13 mouse cellular contexts compared by ENCODE assay signal in genomic region chr9:30040396-30040795, GRCm38 (mm10).
A peak's percentile ranks its signal among the peaks of the same experiment; 100 is the strongest.
DNase-seq lines count a peak whose midpoint lies in the region; ATAC-seq lines count a peak whose summit lies in the region.
"Had no signal": no experiment of that assay in that cellular context is flagged by ENCODE, and none has a peak within 500 bp of the region (broad histone marks: within the 10 kb centered on the region; RNA-seq: fewer than 3 reads in every experiment).

No protein-coding gene starts in this region.

- DNase-seq in adrenal gland, postnatal 10 days, result peak; percentile 16
- DNase-seq in adrenal gland, postnatal 4 days (ENCODE audit: low spot score in 2 of 2), result no peak
- DNase-seq in ovary, postnatal 14 days (ENCODE audit: low spot score), result peak; percentile 2
- DNase-seq in ovary, postnatal 36 days (ENCODE audit: low spot score), result no peak
- no peak for DNase-seq in hindbrain, embryonic 11.5 days (ENCODE audit: low spot score)
- DNase-seq in frontal cortex, postnatal 14 days (ENCODE audit: low spot score in 2 of 2), result no peak
- DNase-seq in urinary bladder, postnatal 36 days (ENCODE audit: low spot score in 2 of 2), result no peak
- DNase-seq: thymus, postnatal 14 days had no signal

- H3K9me3 ChIP-seq in hindbrain, embryonic 11.5 days (ENCODE audit: control insufficient read depth, low read length), result no peaks in the 10 kb centered on the region
- H3K9me3 ChIP-seq in neural tube, embryonic 13.5 days, result no peaks in the 10 kb centered on the region
- H3K9me3 ChIP-seq: G1E; heart, embryonic 10.5 days; limb, embryonic 12.5 days; lung, embryonic 15.5 days had no signal

- H3K27ac ChIP-seq in hindbrain, embryonic 11.5 days (ENCODE audit: low read depth, low read length), result no peak overlapping the region
- no peak overlapping the region for H3K27ac ChIP-seq in neural tube, embryonic 13.5 days (replicated peaks)
- H3K27ac ChIP-seq: heart, embryonic 10.5 days; limb, embryonic 12.5 days; lung, embryonic 15.5 days had no signal

- WGBS in hindbrain, embryonic 11.5 days, result 21% methylated on average over 4 of the region's 4 CpGs
- 14% methylated on average over 4 of the region's 4 CpGs for WGBS in neural tube, embryonic 13.5 days

- peak; percentile 59; the same call in 1 of the 2 replicates for ATAC-seq in hindbrain, embryonic 11.5 days (ENCODE audit: low FRiP score)
- ATAC-seq in neural tube, embryonic 13.5 days (ENCODE audit: low read depth), result peak; percentile 77; the same call in 1 of the 2 replicates

- no peak overlapping the region for H3K9ac ChIP-seq in hindbrain, embryonic 11.5 days (ENCODE audit: low read depth, low read length)
- no peak overlapping the region for H3K9ac ChIP-seq in neural tube, embryonic 13.5 days
- H3K9ac ChIP-seq: limb, embryonic 12.5 days; lung, embryonic 15.5 days had no signal

- no peak overlapping the region for H3K4me3 ChIP-seq in hindbrain, embryonic 11.5 days (ENCODE audit: low read depth, low read length)
- no peak overlapping the region for H3K4me3 ChIP-seq in neural tube, embryonic 13.5 days
- H3K4me3 ChIP-seq: heart, embryonic 10.5 days; limb, embryonic 12.5 days; lung, embryonic 15.5 days had no signal

- no peaks in the 10 kb centered on the region for H3K4me1 ChIP-seq in hindbrain, embryonic 11.5 days (replicated peaks; ENCODE audit: control insufficient read depth, insufficient read depth, low read length)
- peaks cover 11% of the 10 kb centered on the region for H3K4me1 ChIP-seq in neural tube, embryonic 13.5 days (replicated peaks)
- H3K4me1 ChIP-seq: limb, embryonic 12.5 days; lung, embryonic 15.5 days had no signal

- no peaks in the 10 kb centered on the region for H3K36me3 ChIP-seq in hindbrain, embryonic 11.5 days (ENCODE audit: control insufficient read depth, insufficient read depth, low read length)
- H3K36me3 ChIP-seq in neural tube, embryonic 13.5 days, result no peaks in the 10 kb centered on the region
- H3K36me3 ChIP-seq: G1E; heart, embryonic 10.5 days; limb, embryonic 12.5 days; lung, embryonic 15.5 days had no signal

- no peak overlapping the region for H3K4me2 ChIP-seq in hindbrain, embryonic 11.5 days (replicated peaks; ENCODE audit: low read depth, low read length)
- H3K4me2 ChIP-seq in neural tube, embryonic 13.5 days, result no peak overlapping the region
- H3K4me2 ChIP-seq: limb, embryonic 12.5 days; lung, embryonic 15.5 days had no signal

- no peaks in the 10 kb centered on the region for H3K27me3 ChIP-seq in hindbrain, embryonic 11.5 days (ENCODE audit: control insufficient read depth, insufficient read depth, low read length)
- H3K27me3 ChIP-seq in neural tube, embryonic 13.5 days, result no peaks in the 10 kb centered on the region
- H3K27me3 ChIP-seq: limb, embryonic 12.5 days; lung, embryonic 15.5 days had no signal

Comparison
In these comparisons a context has a peak if more than half of its experiments do, and no peak if none do; other contexts are left out.
1. DNase-seq: peak in adrenal gland, postnatal 10 days (single experiment) and ovary, postnatal 14 days (single experiment); none in adrenal gland, postnatal 4 days (0 of 2), ovary, postnatal 36 days (single experiment), hindbrain, embryonic 11.5 days (single experiment), frontal cortex, postnatal 14 days (0 of 2) and urinary bladder, postnatal 36 days (0 of 2).